Mouse (Mus musculus): Measurements from ENCODE around the gene Eif3j1.

DNA sequence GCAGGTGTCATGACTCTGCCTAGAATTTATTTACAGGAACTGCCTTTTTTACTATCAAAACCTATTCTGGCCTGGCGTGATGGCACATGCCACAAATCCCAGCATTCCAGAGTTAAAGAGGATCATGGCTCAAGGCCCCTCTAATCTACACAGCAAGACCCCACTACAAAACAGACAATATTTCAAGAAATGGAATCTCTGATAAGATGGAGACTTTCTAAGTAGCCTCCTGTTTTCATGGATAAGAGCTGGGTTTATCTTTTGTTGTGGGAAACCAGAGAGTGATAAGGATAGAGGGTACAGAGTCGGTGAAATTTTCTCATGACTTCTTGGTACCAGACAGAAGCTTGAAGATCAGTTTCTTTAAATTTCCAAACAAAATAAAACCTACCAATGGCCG, 7.7 kb downstream of the Eif3j1 start:
- TF ChIP-seq CTCF (IDR thresholded peaks at IDR 0.05; ENCODE audit: control insufficient read depth, insufficient read depth, insufficient replicate concordance, low read depth, low read length), result no peak
- no peak for TF ChIP-seq POLR2A (IDR thresholded peaks at IDR 0.05; ENCODE audit: control insufficient read depth, low read depth, low read length)

Data from testis, adult 2 months (tissue).